Mouse (Mus musculus): ENCODE data around the gene E2f6.

Gene E2f6

DNA sequence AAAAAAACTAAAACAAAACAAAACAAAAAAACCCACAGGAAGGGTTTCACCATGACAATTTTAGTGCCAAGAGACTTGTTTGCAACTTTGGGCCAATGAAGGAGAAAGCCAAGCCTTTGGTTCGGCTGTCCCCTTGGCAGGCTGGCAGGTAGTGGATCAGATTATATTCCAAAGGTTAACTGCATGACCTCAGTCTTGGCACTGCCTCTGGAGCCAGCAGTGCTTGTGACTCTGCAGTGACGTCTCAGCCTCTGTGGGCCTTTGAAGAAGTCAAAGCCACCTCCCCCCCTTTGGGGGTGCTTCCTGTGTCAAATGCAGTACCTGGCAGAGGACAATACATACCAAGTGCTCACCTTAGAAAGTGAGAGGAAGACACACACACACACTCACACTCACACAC is 63.3 kb downstream of the E2f6 start:
- peak; percentile 38 for DNase-seq (ENCODE audit: low read depth)

- no peak for DNase-seq (ENCODE audit: low read depth)
Measured at GRCm38 (mm10) chr12:16875269-16875668, 64.5 kb downstream of the E2f6 start.

GRCm38 (mm10) chr12:16875678-16876077 is 64.9 kb downstream of the E2f6 start:
- DNase-seq (ENCODE audit: low read depth): no peak

- no peak for DNase-seq (ENCODE audit: low read depth)
Measured at GRCm38 (mm10) chr12:16876667-16877066, 65.9 kb downstream of the E2f6 start.

GRCm38 (mm10) chr12:16877141-16877540 is 66.4 kb downstream of the E2f6 start:
- DNase-seq (ENCODE audit: low read depth): no peak

DNA sequence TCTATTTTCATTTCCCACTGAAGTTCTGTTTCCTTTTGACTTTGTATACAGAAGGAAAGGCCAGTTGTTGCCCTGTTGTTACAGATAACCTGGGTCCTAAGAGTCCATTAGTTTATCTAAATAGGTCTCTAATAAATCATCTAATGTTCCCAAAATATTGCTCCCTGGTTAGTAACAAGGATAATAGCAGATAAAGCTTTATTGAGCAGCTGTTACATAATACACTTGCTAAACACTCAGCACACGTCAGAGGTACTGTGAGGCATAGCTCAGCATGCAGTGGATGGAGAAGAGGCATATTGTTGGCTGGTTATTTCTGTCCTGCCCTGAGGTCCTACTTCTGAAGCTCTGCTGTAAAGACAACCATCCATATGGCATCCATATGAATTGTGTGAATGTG is 66.9 kb downstream of the E2f6 start:
- no peak for DNase-seq (ENCODE audit: low read depth)

- no peak for DNase-seq (ENCODE audit: low read depth)
Measured at GRCm38 (mm10) chr12:16879369-16879768, 68.6 kb downstream of the E2f6 start.

DNA sequence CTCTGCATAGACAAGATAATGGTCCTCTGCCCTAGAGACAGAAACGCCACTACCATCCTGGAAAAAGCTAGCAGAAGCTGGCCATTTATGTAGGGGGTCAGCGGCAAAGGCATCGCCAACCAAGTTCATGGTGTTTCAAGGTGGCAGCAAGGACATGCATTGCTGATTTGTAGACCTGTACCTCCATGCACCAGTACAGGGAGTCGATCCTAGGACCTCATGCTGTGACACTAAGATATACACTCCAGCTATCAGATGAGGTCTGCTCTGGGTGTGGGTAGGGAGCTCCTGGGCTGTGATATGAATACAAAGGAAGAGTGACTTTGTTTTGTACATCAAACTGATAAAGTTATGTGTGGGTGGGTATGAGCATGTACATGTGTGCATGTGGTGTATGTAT is 69.3 kb downstream of the E2f6 start:
- no peak for DNase-seq (ENCODE audit: low read depth)

GRCm38 (mm10) chr12:16882442-16882841 is 71.7 kb downstream of the E2f6 start:
- no peak for DNase-seq (ENCODE audit: low read depth)

DNA sequence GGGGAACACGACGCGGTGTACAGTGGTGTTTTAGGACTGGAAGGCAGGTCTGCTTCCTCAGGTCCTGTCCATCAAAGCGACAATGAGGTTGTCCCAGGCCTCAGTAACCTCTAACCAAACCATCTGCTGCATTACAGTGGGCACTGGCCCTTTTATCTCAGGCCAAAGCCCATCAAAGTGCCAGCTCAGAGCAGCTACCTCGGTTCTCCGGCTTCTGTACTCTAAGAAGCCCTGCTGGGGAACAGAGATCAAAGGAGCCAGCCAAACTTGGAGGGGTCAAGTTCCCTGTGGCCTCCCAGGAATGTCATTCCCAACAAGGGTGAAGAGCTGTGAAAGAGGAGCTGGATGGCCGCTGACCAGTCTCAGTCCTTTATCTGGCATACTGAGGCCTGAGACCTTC is 72.3 kb downstream of the E2f6 start:
- no peak for DNase-seq (ENCODE audit: low read depth)

- no peak for DNase-seq (ENCODE audit: low read depth)
Measured at GRCm38 (mm10) chr12:16884534-16884933, 73.8 kb downstream of the E2f6 start.

DNA sequence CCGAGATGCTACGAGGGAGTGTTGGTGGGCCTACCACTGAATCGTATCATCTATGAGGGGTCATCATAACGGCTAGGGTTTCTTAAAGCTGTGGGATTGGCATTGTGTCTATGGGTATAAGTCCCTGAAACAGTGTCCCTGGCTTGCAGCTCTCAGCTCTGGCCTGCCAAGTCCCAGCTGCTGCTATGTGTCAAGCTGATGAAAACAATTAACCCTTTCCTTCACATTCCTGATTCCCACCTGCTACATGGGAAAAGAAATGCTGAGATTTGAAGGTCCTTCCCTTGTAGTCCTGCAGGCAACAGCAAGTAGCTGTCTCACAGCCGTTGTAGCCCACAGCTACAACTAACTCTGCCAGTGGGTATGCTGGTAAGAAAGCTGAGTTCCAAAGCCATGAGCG is 75.6 kb downstream of the E2f6 start:
- DNase-seq (ENCODE audit: low read depth): no peak

Data from induced T-regulatory cell, adult 2 months (primary cell).